Mouse (Mus musculus) bone marrow macrophage, adult 2 months (primary cell): ENCODE results near the gene Insyn1.

Source experiments
- CTCF ChIP-seq: IDR thresholded peaks from 2 replicates; pipeline ENCODE4 v1.5.1; 2012; ENCODE audit warnings: low read depth, mild to moderate bottlenecking, low read length, moderate library complexity
- POLR2A ChIP-seq: IDR thresholded peaks from 2 replicates; pipeline ENCODE4 v1.6.1; 2012; ENCODE audit warnings: mild to moderate bottlenecking, low read depth, low read length, borderline replicate concordance

GRCm38 (mm10) chr9:58440100-58440499 is 48.3 kb upstream of the Insyn1 start:
- TF ChIP-seq CTCF (no peak), POLR2A (no peak)
